Mouse (Mus musculus): ENCODE results near the gene Klc2.

DNA sequence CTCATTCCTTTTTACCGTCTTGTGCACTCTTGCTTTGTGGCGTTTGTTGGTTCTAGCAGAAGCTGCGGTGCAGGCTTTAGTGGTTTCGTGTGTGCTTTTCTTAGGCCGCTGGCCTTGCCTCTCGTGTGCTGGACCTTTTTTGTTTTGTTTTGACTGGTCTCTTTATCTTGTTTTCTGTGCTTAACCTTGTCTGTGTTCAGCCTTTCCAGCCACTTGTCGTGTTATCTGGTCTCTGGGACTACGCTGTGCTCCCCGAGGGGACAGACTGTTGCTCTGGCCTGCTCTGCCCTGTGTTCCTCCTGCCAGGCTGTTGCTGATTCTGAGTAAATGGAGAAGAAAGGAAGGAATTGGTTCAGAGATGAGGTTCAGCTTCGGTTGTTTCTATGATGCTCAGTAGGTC is 4.1 kb upstream of the Klc2 start:
- TF ChIP-seq CTCF (IDR thresholded peaks at IDR 0.05; ENCODE audit: borderline replicate concordance, insufficient read depth, low read depth, low read length) = no peak
- TF ChIP-seq POLR2A (IDR thresholded peaks at IDR 0.05; ENCODE audit: borderline replicate concordance, insufficient read depth, low read length) = no peak
